In the genomic region with DNA sequence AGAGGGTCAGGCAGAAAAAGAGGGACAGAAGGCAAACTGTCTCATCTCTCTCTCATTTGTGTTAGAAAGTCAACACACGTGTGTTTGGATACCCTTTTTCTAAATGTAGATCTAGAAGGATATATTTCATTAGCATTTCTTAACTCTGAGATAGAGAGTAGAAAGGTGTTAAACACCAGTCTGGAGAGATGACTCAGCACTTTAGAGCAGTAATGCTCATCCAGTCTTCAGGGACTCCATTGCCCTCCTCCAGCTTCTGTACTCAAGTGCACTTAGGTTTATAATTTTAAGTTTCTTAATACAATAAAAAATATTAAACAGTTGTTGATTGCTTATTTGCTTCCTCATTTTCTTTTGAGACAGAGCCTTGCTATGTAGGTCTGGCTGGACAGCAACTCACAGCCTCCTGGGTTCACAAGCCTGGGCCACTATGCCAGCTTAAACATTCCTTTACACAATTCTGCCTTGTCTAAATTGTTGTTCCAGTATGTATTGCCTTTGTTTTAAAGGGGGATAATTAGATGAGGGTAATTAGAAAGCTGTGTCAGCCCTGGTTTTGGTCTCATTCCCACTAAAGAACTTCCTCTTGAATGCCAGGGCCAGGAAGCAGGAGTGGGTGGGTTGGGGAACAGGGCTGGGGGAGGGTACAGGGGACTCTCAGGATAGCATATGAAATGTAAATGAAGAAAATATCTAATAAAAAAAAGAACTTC, we compare ENCODE assay signal across 16 mouse cellular contexts.
"Had no signal": no experiment of that assay in that cellular context is flagged by ENCODE, and none has a peak within 500 bp of the region (broad histone marks: within the 10 kb centered on the region; RNA-seq: fewer than 3 reads in every experiment).

No protein-coding gene starts in this region.

- H3K9ac ChIP-seq: liver, embryonic 15.5 days; liver, postnatal 0 days; lung, embryonic 15.5 days; midbrain, embryonic 13.5 days; midbrain, embryonic 15.5 days; neural tube, embryonic 12.5 days; stomach, embryonic 15.5 days had no signal

- H3K4me1 ChIP-seq: liver, embryonic 15.5 days; lung, embryonic 15.5 days; midbrain, embryonic 13.5 days; midbrain, embryonic 15.5 days; neural tube, embryonic 12.5 days; stomach, embryonic 15.5 days had no signal

- DNase-seq: liver, postnatal 0 days; lung, adult 2 months; lung, postnatal 4 days; right cerebral cortex, postnatal 14 days; thymus, adult 2 months; thymus, postnatal 25 days; thymus, postnatal 4 days had no signal

- H3K4me3 ChIP-seq: liver, embryonic 15.5 days; lung, embryonic 15.5 days; megakaryocyte, embryonic 14.5 days; midbrain, embryonic 13.5 days; midbrain, embryonic 15.5 days; neural tube, embryonic 12.5 days; stomach, embryonic 15.5 days had no signal

- H3K36me3 ChIP-seq: liver, embryonic 15.5 days; lung, embryonic 15.5 days; midbrain, embryonic 13.5 days; midbrain, embryonic 15.5 days; neural tube, embryonic 12.5 days; stomach, embryonic 15.5 days had no signal

- H3K27me3 ChIP-seq: liver, embryonic 15.5 days; lung, embryonic 15.5 days; megakaryocyte, embryonic 14.5 days; midbrain, embryonic 13.5 days; midbrain, embryonic 15.5 days; neural tube, embryonic 12.5 days; stomach, embryonic 15.5 days had no signal

- H3K9me3 ChIP-seq: liver, embryonic 15.5 days; lung, embryonic 15.5 days; megakaryocyte, embryonic 14.5 days; midbrain, embryonic 13.5 days; midbrain, embryonic 15.5 days; neural tube, embryonic 12.5 days; stomach, embryonic 15.5 days had no signal

- H3K4me2 ChIP-seq: liver, embryonic 15.5 days; lung, embryonic 15.5 days; midbrain, embryonic 11.5 days; midbrain, embryonic 13.5 days; midbrain, embryonic 15.5 days; neural tube, embryonic 12.5 days; stomach, embryonic 15.5 days had no signal

- H3K27ac ChIP-seq: liver, embryonic 15.5 days; lung, embryonic 15.5 days; midbrain, embryonic 13.5 days; midbrain, embryonic 15.5 days; neural tube, embryonic 12.5 days; stomach, embryonic 15.5 days; stomach, postnatal 0 days had no signal
